Mouse (Mus musculus): ENCODE data around the gene Aurkb.

GRCm38 (mm10) chr11:69037231-69038061 lies 8.0 kb upstream of the Aurkb start:
- TF ChIP-seq POLR2A (IDR thresholded peaks at IDR 0.05; ENCODE audit: low read depth, low read length) (no peak), CTCF (IDR thresholded peaks at IDR 0.05; ENCODE audit: extremely low read depth, insufficient read depth, insufficient read length, insufficient replicate concordance) (no peak)
